Mouse (Mus musculus) stomach, postnatal 0 days (tissue): ENCODE results near the gene Pop7. TPM values are rescaled to one million over a fixed set of nuclear protein-coding genes. Genes with fewer than 3 reads are reported as not detected.
A peak's percentile ranks its signal among the peaks of the same experiment; 100 is the strongest.

Experiments used
- ATAC-seq: fragments of 200-750 bp; cut with Nextera tagmentation; 2 replicates; pipeline ENCODE4 v1.8.0; 2017; ENCODE audit not compliant: low FRiP score, low TSS enrichment
- DNase-seq: peaks from one replicate; pipeline ENCODE4 v3.0.0-alpha.2; 2016; ENCODE audit warnings: low spot score
- H3K27ac ChIP-seq: fragments of 300-500 bp; sonication (generic); replicated peaks from 2 replicates; pipeline ENCODE4 v1.5.1; 2014; ENCODE audit warnings: mild to moderate bottlenecking, control low read depth
- H3K27me3 ChIP-seq: fragments of 300-500 bp; sonication (generic); 2 replicates; pipeline ENCODE4 v1.6.1; 2014; ENCODE audit warnings: low read length; ENCODE audit not compliant: control insufficient read depth, insufficient read depth
- H3K36me3 ChIP-seq: fragments of 300-500 bp; sonication (generic); 2 replicates; pipeline ENCODE4 v1.6.1; 2014; ENCODE audit warnings: low read length, mixed read lengths; ENCODE audit not compliant: control insufficient read depth, insufficient read depth
- H3K4me1 ChIP-seq: fragments of 300-500 bp; sonication (generic); replicated peaks from 2 replicates; pipeline ENCODE4 v1.6.1; 2014; ENCODE audit warnings: antibody characterized with exemption; ENCODE audit not compliant: control insufficient read depth, insufficient read depth
- H3K4me2 ChIP-seq: fragments of 300-500 bp; sonication (generic); replicated peaks from 2 replicates; pipeline ENCODE4 v1.6.1; 2014; ENCODE audit warnings: low read depth, mild to moderate bottlenecking, control low read depth, moderate library complexity
- H3K4me3 ChIP-seq: fragments of 300-500 bp; sonication (generic); 2 replicates; pipeline ENCODE4 v1.5.1; 2014; ENCODE audit warnings: low read depth, low read length, control low read depth
- H3K9ac ChIP-seq: fragments of 300-500 bp; sonication (generic); 2 replicates; pipeline ENCODE4 v1.6.1; 2014; ENCODE audit warnings: mild to moderate bottlenecking, low read length, control low read depth, mixed read lengths
- H3K9me3 ChIP-seq: fragments of 300-500 bp; sonication (generic); 2 replicates; pipeline ENCODE4 v1.6.1; 2016; ENCODE audit warnings: low read length; ENCODE audit not compliant: control insufficient read depth
- CTCF ChIP-seq: IDR thresholded peaks from 2 replicates; pipeline ENCODE4 v1.5.1; 2016; ENCODE audit warnings: antibody characterized with exemption, low read depth, mild to moderate bottlenecking, moderate library complexity
- EP300 ChIP-seq: optimal IDR thresholded peaks from 2 replicates; pipeline ENCODE3; 2016; ENCODE audit warnings: antibody characterized with exemption
- WGBS: fragments of 180-500 bp; shearing (Covaris S2); extraction: QIAGEN DNeasy Blood & Tissue Kit; methylation state at CpG from one replicate; pipeline ENCODE4 v1.1.7; 2014; 5-methylcytosine and 5-hydroxymethylcytosine counted together
- polyA plus RNA-seq: library from polyadenylated mRNA; unstranded; fragments of >200 nt; fragmentation: Nextera tagmentation; extraction: Ambion mirVana; gene quantifications from 2 replicates; pipeline ENCODE4 v1.2.1, GENCODE M21; 2015

Gene Pop7
- polyA plus RNA-seq, 1 experiment from 2014 or later: 39.9 TPM

- TF ChIP-seq CTCF: 0 out of 2 replicates have a peak, but pooled peaks have one; percentile 14
- TF ChIP-seq EP300: peak; percentile 79
- H3K9me3 ChIP-seq: no peaks in the 10 kb centered on the region
- peaks cover 17% of the 10 kb centered on the region for H3K36me3 ChIP-seq
- peak within 1 kb of the TSS; percentile 78 for H3K4me3 ChIP-seq
- H3K27me3 ChIP-seq: no peaks in the 10 kb centered on the region
- WGBS: 0% methylated on average over 40 of the region's 40 CpGs
- peak within 1 kb of the TSS; percentile 95 for H3K4me2 ChIP-seq
- peak; percentile 81 for ATAC-seq
- H3K9ac ChIP-seq: peak within 1 kb of the TSS; percentile 86
- peak within 1 kb of the TSS; percentile 94 for H3K27ac ChIP-seq
- DNase-seq: peak; percentile 99
- peaks cover 2% of the 10 kb centered on the region for H3K4me1 ChIP-seq
These were observed 31.0 kb upstream of the Pop7 start, which contains the start of the genes Epo and Gnb2 for GRCm38 (mm10) chr5:137533117-137533827. Gene Epo, minus strand, starts transcription at chr5:137533242. Gene Gnb2, minus strand, starts transcription at chr5:137533510.

- no peaks in the 10 kb centered on the region for H3K9me3 ChIP-seq
- H3K4me1 ChIP-seq: peaks cover 2% of the 10 kb centered on the region
- TF ChIP-seq EP300 (no peak), CTCF (no peak)
- no peaks in the 10 kb centered on the region for H3K27me3 ChIP-seq
- peak overlapping the region; percentile 78 for H3K4me3 ChIP-seq
- H3K36me3 ChIP-seq: peaks cover 21% of the 10 kb centered on the region
- WGBS: 0% methylated on average over 10 of the region's 12 CpGs
- H3K9ac ChIP-seq: peak overlapping the region; percentile 86
- no peak for DNase-seq
- peak overlapping the region; percentile 94 for H3K27ac ChIP-seq
- peak overlapping the region; percentile 95 for H3K4me2 ChIP-seq
- ATAC-seq: peak; percentile 43
These were observed 30.4 kb upstream of the Pop7 start for GRCm38 (mm10) chr5:137532808-137533116.

GRCm38 (mm10) chr5:137532131-137532807 lies 30.0 kb upstream of the Pop7 start:
- peak overlapping the region; percentile 86 for H3K9ac ChIP-seq
- no peaks in the 10 kb centered on the region for H3K27me3 ChIP-seq
- H3K4me1 ChIP-seq: peaks cover 2% of the 10 kb centered on the region
- peaks cover 26% of the 10 kb centered on the region for H3K36me3 ChIP-seq
- no peak for TF ChIP-seq CTCF
- TF ChIP-seq EP300: peak; percentile 7
- H3K27ac ChIP-seq: peak overlapping the region; percentile 94
- H3K4me3 ChIP-seq: peak overlapping the region; percentile 78
- peak; percentile 46 for DNase-seq
- H3K4me2 ChIP-seq: peak overlapping the region; percentile 95
- WGBS: under 1% methylated on average over 18 of the region's 19 CpGs
- no peak for ATAC-seq
- no peaks in the 10 kb centered on the region for H3K9me3 ChIP-seq

- peak; percentile 68 for DNase-seq
- peak overlapping the region; percentile 86 for H3K9ac ChIP-seq
- ATAC-seq: no peak
- H3K27me3 ChIP-seq: no peaks in the 10 kb centered on the region
- 0% methylated on average over 46 of the region's 51 CpGs for WGBS
- H3K36me3 ChIP-seq: peaks cover 26% of the 10 kb centered on the region
- peak overlapping the region; percentile 78 for H3K4me3 ChIP-seq
- peak overlapping the region; percentile 95 for H3K4me2 ChIP-seq
- no peaks in the 10 kb centered on the region for H3K9me3 ChIP-seq
- H3K27ac ChIP-seq: peak overlapping the region; percentile 94
- peaks cover 2% of the 10 kb centered on the region for H3K4me1 ChIP-seq
- no peak for TF ChIP-seq CTCF
- TF ChIP-seq EP300: no peak
These were observed 29.3 kb upstream of the Pop7 start for GRCm38 (mm10) chr5:137531414-137532130.

GRCm38 (mm10) chr5:137530588-137531413 lies 28.5 kb upstream of the Pop7 start:
- DNase-seq (peak; percentile 74), ATAC-seq (peak; percentile 15; the same call in 1 of the 2 replicates)
- no peak for TF ChIP-seq EP300
- no peak for TF ChIP-seq CTCF
- H3K9me3 ChIP-seq: no peaks in the 10 kb centered on the region
- H3K27me3 ChIP-seq: no peaks in the 10 kb centered on the region
- WGBS: 1% methylated on average over 35 of the region's 46 CpGs
- peak overlapping the region; percentile 95 for H3K4me2 ChIP-seq
- peaks cover 26% of the 10 kb centered on the region for H3K36me3 ChIP-seq
- peaks cover 2% of the 10 kb centered on the region for H3K4me1 ChIP-seq
- H3K9ac ChIP-seq: peak overlapping the region; percentile 86
- H3K27ac ChIP-seq: peak overlapping the region; percentile 94
- peak overlapping the region; percentile 78 for H3K4me3 ChIP-seq
